Mouse (Mus musculus) hindbrain, embryonic 15.5 days (tissue): ENCODE measurements around the gene Ptpn7. TPM values are rescaled to one million over a fixed set of nuclear protein-coding genes. Genes with fewer than 3 reads are reported as not detected.
"Not testable (repeated sequence)": the region's sequence is repeated elsewhere in the genome, so short reads cannot be mapped to it uniquely, and the experiment has no call there.

ENCODE experiments used
- ATAC-seq: fragments of 200-750 bp; cut with Nextera tagmentation; 2 replicates; pipeline ENCODE4 v1.8.0; 2017; ENCODE audit warnings: low read depth, moderate number of reproducible peaks, moderate TSS enrichment; ENCODE audit not compliant: low FRiP score
- H3K27ac ChIP-seq: fragments of 300-500 bp; sonication (generic); replicated peaks from 2 replicates; pipeline ENCODE4 v1.5.1; 2015; ENCODE audit warnings: mild to moderate bottlenecking, inconsistent platforms
- H3K27me3 ChIP-seq: fragments of 300-500 bp; sonication (generic); 2 replicates; pipeline ENCODE4 v1.6.1; 2015; ENCODE audit warnings: control low read depth, inconsistent platforms
- H3K36me3 ChIP-seq: fragments of 300-500 bp; sonication (generic); 2 replicates; pipeline ENCODE4 v1.6.1; 2015; ENCODE audit warnings: control low read depth, inconsistent platforms
- H3K4me1 ChIP-seq: fragments of 300-500 bp; sonication (generic); replicated peaks from 2 replicates; pipeline ENCODE4 v1.6.1; 2015; ENCODE audit warnings: control low read depth, inconsistent platforms
- H3K4me2 ChIP-seq: fragments of 300-500 bp; sonication (generic); 2 replicates; pipeline ENCODE4 v1.6.1; 2015; ENCODE audit warnings: moderate library complexity, mild to moderate bottlenecking, inconsistent platforms
- H3K4me3 ChIP-seq: fragments of 300-500 bp; sonication (generic); 2 replicates; pipeline ENCODE4 v1.5.1; 2015; ENCODE audit warnings: mild to moderate bottlenecking, inconsistent platforms
- H3K9ac ChIP-seq: fragments of 300-500 bp; sonication (generic); 2 replicates; pipeline ENCODE4 v1.6.1; 2015; ENCODE audit warnings: inconsistent platforms
- H3K9me3 ChIP-seq: fragments of 300-500 bp; sonication (generic); 2 replicates; pipeline ENCODE4 v1.6.1; 2016; ENCODE audit warnings: control low read depth, inconsistent platforms
- WGBS: fragments of 180-500 bp; shearing (Covaris S2); methylation state at CpG from one replicate; pipeline ENCODE4 v1.1.7; 2015; 5-methylcytosine and 5-hydroxymethylcytosine counted together
- polyA plus RNA-seq: library from polyadenylated mRNA; unstranded; fragments of >200 nt; fragmentation: Nextera tagmentation; extraction: Ambion mirVana; gene quantifications from 2 replicates; pipeline ENCODE4 v1.2.1, GENCODE M21; 2015

Ptpn7 gene
- polyA plus RNA-seq, 1 experiment from 2014 or later: 0.29 TPM

- H3K4me3 ChIP-seq: peak within 1 kb of the TSS; percentile 40
- H3K9ac ChIP-seq: 0 out of 2 replicates have a peak within 1 kb of the TSS, but pooled peaks have one; percentile 9
- no peaks in the 10 kb centered on the region for H3K9me3 ChIP-seq
- no peak within 1 kb of the TSS for H3K27ac ChIP-seq
- peaks cover 61% of the 10 kb centered on the region for H3K27me3 ChIP-seq
- peak within 1 kb of the TSS; percentile 73 for H3K4me2 ChIP-seq
- ATAC-seq: no peak
- H3K4me1 ChIP-seq: peaks cover 12% of the 10 kb centered on the region
- WGBS: under 1% methylated on average over 37 of the region's 40 CpGs
- H3K36me3 ChIP-seq: no peaks in the 10 kb centered on the region
These were observed 27.4 kb upstream of the Ptpn7 start, which contains the start of gene Lgr6 for GRCm38 (mm10) chr1:135105124-135105523. TSS of gene Lgr6 (minus strand) at chr1:135105276.

- ATAC-seq: no peak
- 3% methylated on average over 8 of the region's 8 CpGs for WGBS
- Histone ChIP-seq H3K9me3 (no peaks in the 10 kb centered on the region), H3K27me3 (peaks cover 58% of the 10 kb centered on the region), H3K4me1 (peaks cover 12% of the 10 kb centered on the region), H3K27ac (no peak overlapping the region), H3K9ac (no peak overlapping the region), H3K4me2 (no peak overlapping the region), H3K36me3 (no peaks in the 10 kb centered on the region), H3K4me3 (0 out of 2 replicates have a peak overlapping the region, but pooled peaks have one; percentile 40)
These were observed 26.5 kb upstream of the Ptpn7 start for GRCm38 (mm10) chr1:135105951-135106350.

- H3K36me3 ChIP-seq: no peaks in the 10 kb centered on the region
- ATAC-seq: no peak
These were observed 23.9 kb upstream of the Ptpn7 start for GRCm38 (mm10) chr1:135108611-135109010.

GRCm38 (mm10) chr1:135110075-135110474 is 22.4 kb upstream of the Ptpn7 start:
- no peak for ATAC-seq
- no peak overlapping the region for H3K9ac ChIP-seq
- no peak overlapping the region for H3K4me3 ChIP-seq
- WGBS: 17% methylated on average over 6 of the region's 6 CpGs
- no peaks in the 10 kb centered on the region for H3K9me3 ChIP-seq
- no peaks in the 10 kb centered on the region for H3K36me3 ChIP-seq
- H3K4me2 ChIP-seq: no peak overlapping the region
- no peak overlapping the region for H3K27ac ChIP-seq
- H3K4me1 ChIP-seq: peaks cover 8% of the 10 kb centered on the region
- H3K27me3 ChIP-seq: peaks cover 26% of the 10 kb centered on the region

More at GRCm38 (mm10) chr1:135108611-135109010, 23.9 kb upstream of the Ptpn7 start:
- Histone ChIP-seq H3K9me3 (no peaks in the 10 kb centered on the region), H3K27me3 (peaks cover 40% of the 10 kb centered on the region), H3K4me2 (no peak overlapping the region), H3K27ac (no peak overlapping the region), H3K9ac (no peak overlapping the region), H3K4me1 (peaks cover 12% of the 10 kb centered on the region), H3K4me3 (no peak overlapping the region)
- WGBS: 45% methylated on average over 6 of the region's 6 CpGs

GRCm38 (mm10) chr1:135111271-135111670 is 21.2 kb upstream of the Ptpn7 start:
- peaks cover 14% of the 10 kb centered on the region; the same call in 1 of the 2 replicates for H3K27me3 ChIP-seq
- not testable (repeated sequence) for H3K4me3 ChIP-seq, H3K36me3 ChIP-seq, H3K9me3 ChIP-seq, H3K4me1 ChIP-seq, H3K27ac ChIP-seq, ATAC-seq, H3K9ac ChIP-seq, H3K4me2 ChIP-seq
- 71% methylated on average over 5 of the region's 5 CpGs for WGBS

GRCm38 (mm10) chr1:135112661-135113060 is 19.8 kb upstream of the Ptpn7 start:
- Histone ChIP-seq H3K27me3 (no peaks in the 10 kb centered on the region), H3K4me2 (no peak overlapping the region), H3K9ac (no peak overlapping the region), H3K36me3 (no peaks in the 10 kb centered on the region), H3K4me3 (no peak overlapping the region), H3K9me3 (no peaks in the 10 kb centered on the region), H3K27ac (no peak overlapping the region), H3K4me1 (no peaks in the 10 kb centered on the region)
- 12% methylated on average over 8 of the region's 8 CpGs for WGBS
- no peak for ATAC-seq

- no peaks in the 10 kb centered on the region for H3K36me3 ChIP-seq
- H3K9me3 ChIP-seq: no peaks in the 10 kb centered on the region
- 93% methylated on average over 8 of the region's 8 CpGs for WGBS
- no peak for ATAC-seq
- no peaks in the 10 kb centered on the region for H3K27me3 ChIP-seq
- H3K9ac ChIP-seq: no peak overlapping the region
- H3K4me2 ChIP-seq: no peak overlapping the region
- H3K4me1 ChIP-seq: peaks cover 10% of the 10 kb centered on the region; the same call in 1 of the 2 replicates
- no peak overlapping the region for H3K27ac ChIP-seq
- no peak overlapping the region for H3K4me3 ChIP-seq
These were observed 7.7 kb upstream of the Ptpn7 start for GRCm38 (mm10) chr1:135124573-135125363.

- no peak overlapping the region for H3K27ac ChIP-seq
- H3K4me2 ChIP-seq: no peak overlapping the region
- ATAC-seq: peak; percentile 60; the same call in 1 of the 2 replicates
- 55% methylated on average over 8 of the region's 8 CpGs for WGBS
- no peak overlapping the region for H3K4me3 ChIP-seq
- H3K9me3 ChIP-seq: no peaks in the 10 kb centered on the region
- H3K4me1 ChIP-seq: peaks cover 10% of the 10 kb centered on the region; the same call in 1 of the 2 replicates
- H3K9ac ChIP-seq: no peak overlapping the region
- no peaks in the 10 kb centered on the region for H3K36me3 ChIP-seq
- H3K27me3 ChIP-seq: no peaks in the 10 kb centered on the region
These were observed 6.5 kb upstream of the Ptpn7 start for GRCm38 (mm10) chr1:135125990-135126389.

GRCm38 (mm10) chr1:135126443-135127027 is 6.0 kb upstream of the Ptpn7 start:
- 53% methylated on average over 4 of the region's 4 CpGs for WGBS
- Histone ChIP-seq H3K27ac (no peak overlapping the region), H3K9ac (no peak overlapping the region), H3K4me3 (no peak overlapping the region), H3K27me3 (no peaks in the 10 kb centered on the region), H3K4me2 (no peak overlapping the region), H3K4me1 (peaks cover 10% of the 10 kb centered on the region; the same call in 1 of the 2 replicates), H3K9me3 (no peaks in the 10 kb centered on the region), H3K36me3 (no peaks in the 10 kb centered on the region)
- no peak for ATAC-seq

- Histone ChIP-seq H3K4me1 (peaks cover 10% of the 10 kb centered on the region; the same call in 1 of the 2 replicates), H3K9ac (no peak overlapping the region), H3K27ac (no peak overlapping the region), H3K27me3 (no peaks in the 10 kb centered on the region), H3K9me3 (no peaks in the 10 kb centered on the region), H3K36me3 (no peaks in the 10 kb centered on the region), H3K4me3 (no peak overlapping the region), H3K4me2 (no peak overlapping the region)
- WGBS: 53% methylated on average over 6 of the region's 6 CpGs
- ATAC-seq: no peak
These were observed 4.5 kb upstream of the Ptpn7 start for GRCm38 (mm10) chr1:135128011-135128441.

GRCm38 (mm10) chr1:135128986-135129385 is 3.5 kb upstream of the Ptpn7 start:
- H3K27ac ChIP-seq: no peak overlapping the region
- H3K4me2 ChIP-seq: no peak overlapping the region
- H3K36me3 ChIP-seq: no peaks in the 10 kb centered on the region
- no peak for ATAC-seq
- H3K27me3 ChIP-seq: no peaks in the 10 kb centered on the region
- H3K9ac ChIP-seq: no peak overlapping the region
- WGBS: 28% methylated on average over 9 of the region's 9 CpGs
- no peak overlapping the region for H3K4me3 ChIP-seq
- peaks cover 10% of the 10 kb centered on the region; the same call in 1 of the 2 replicates for H3K4me1 ChIP-seq
- H3K9me3 ChIP-seq: no peaks in the 10 kb centered on the region

- WGBS: 58% methylated on average over 9 of the region's 9 CpGs
- no peak overlapping the region for H3K4me2 ChIP-seq
- ATAC-seq: no peak
- H3K27ac ChIP-seq: no peak overlapping the region
- H3K4me1 ChIP-seq: peaks cover 10% of the 10 kb centered on the region; the same call in 1 of the 2 replicates
- no peak overlapping the region for H3K9ac ChIP-seq
- no peaks in the 10 kb centered on the region for H3K36me3 ChIP-seq
- H3K9me3 ChIP-seq: no peaks in the 10 kb centered on the region
- no peaks in the 10 kb centered on the region for H3K27me3 ChIP-seq
- no peak overlapping the region for H3K4me3 ChIP-seq
These were observed 2.8 kb upstream of the Ptpn7 start for GRCm38 (mm10) chr1:135129543-135130183.
